Mouse (Mus musculus): ENCODE measurements at regions not wholly inside any gene's neighbourhood (a gene's known extent, or its start where the extent isn't known, plus 50 kb on each side); places are given as distances from the start of the nearest gene placed in this dataset.

- H3K9me3 ChIP-seq (replicated peaks; ENCODE audit: control insufficient read depth, low read length) = no peaks in the 10 kb centered on the region
- H3K4me1 ChIP-seq (ENCODE audit: control insufficient read depth, insufficient read depth, low read length) = no peaks in the 10 kb centered on the region
- H3K9ac ChIP-seq (ENCODE audit: low read length) = no peak overlapping the region
- no peaks in the 10 kb centered on the region for H3K27me3 ChIP-seq (replicated peaks; ENCODE audit: control insufficient read depth, insufficient read depth, low read length)
- H3K4me3 ChIP-seq (ENCODE audit: low read depth, low read length) = no peak overlapping the region
- no peak for ATAC-seq
- DNase-seq (ENCODE audit: low spot score) = no peak
- H3K4me2 ChIP-seq (ENCODE audit: low read length) = no peak overlapping the region
- no peaks in the 10 kb centered on the region for H3K36me3 ChIP-seq (ENCODE audit: control insufficient read depth, insufficient read depth, low read length)
- 89% methylated on average over 3 of the region's 3 CpGs for WGBS
- H3K27ac ChIP-seq (ENCODE audit: low read depth, low read length) = no peak overlapping the region
Observed at GRCm38 (mm10) chr12:14415543-14416181, 263.8 kb upstream of the Fam84a start.

GRCm38 (mm10) chr12:14411102-14411501, 259.2 kb upstream of the Fam84a start:
- WGBS = 81% methylated on average over 1 of the region's 1 CpGs
- no peak for ATAC-seq
- DNase-seq (ENCODE audit: low spot score) = no peak

GRCm38 (mm10) chr12:14405796-14406195, 253.9 kb upstream of the Fam84a start:
- ATAC-seq (no peak), DNase-seq (ENCODE audit: low spot score) (no peak)
- Histone ChIP-seq H3K27me3 (replicated peaks; ENCODE audit: control insufficient read depth, insufficient read depth, low read length) (no peaks in the 10 kb centered on the region), H3K4me1 (ENCODE audit: control insufficient read depth, insufficient read depth, low read length) (no peaks in the 10 kb centered on the region), H3K36me3 (ENCODE audit: control insufficient read depth, insufficient read depth, low read length) (no peaks in the 10 kb centered on the region), H3K4me2 (ENCODE audit: low read length) (no peak overlapping the region), H3K9ac (ENCODE audit: low read length) (no peak overlapping the region), H3K4me3 (ENCODE audit: low read depth, low read length) (no peak overlapping the region), H3K27ac (ENCODE audit: low read depth, low read length) (no peak overlapping the region), H3K9me3 (replicated peaks; ENCODE audit: control insufficient read depth, low read length) (no peaks in the 10 kb centered on the region)
- 85% methylated on average over 1 of the region's 1 CpGs for WGBS

More at GRCm38 (mm10) chr12:14411102-14411501, 259.2 kb upstream of the Fam84a start:
- no peaks in the 10 kb centered on the region for H3K36me3 ChIP-seq (ENCODE audit: control insufficient read depth, insufficient read depth, low read length)
- no peak overlapping the region for H3K4me3 ChIP-seq (ENCODE audit: low read depth, low read length)
- no peak overlapping the region for H3K4me2 ChIP-seq (ENCODE audit: low read length)
- no peak overlapping the region for H3K27ac ChIP-seq (ENCODE audit: low read depth, low read length)
- H3K9me3 ChIP-seq (replicated peaks; ENCODE audit: control insufficient read depth, low read length) = no peaks in the 10 kb centered on the region
- H3K27me3 ChIP-seq (replicated peaks; ENCODE audit: control insufficient read depth, insufficient read depth, low read length) = no peaks in the 10 kb centered on the region
- no peaks in the 10 kb centered on the region for H3K4me1 ChIP-seq (ENCODE audit: control insufficient read depth, insufficient read depth, low read length)
- H3K9ac ChIP-seq (ENCODE audit: low read length) = no peak overlapping the region

GRCm38 (mm10) chr12:14376211-14376610, 224.4 kb upstream of the Fam84a start:
- no peak overlapping the region for H3K9ac ChIP-seq (ENCODE audit: low read length)
- WGBS = 93% methylated on average over 6 of the region's 6 CpGs
- DNase-seq (ENCODE audit: low spot score) (no peak), ATAC-seq (no peak)
- no peak overlapping the region for H3K4me2 ChIP-seq (ENCODE audit: low read length)
- H3K27me3 ChIP-seq (replicated peaks; ENCODE audit: control insufficient read depth, insufficient read depth, low read length) = no peaks in the 10 kb centered on the region
- no peaks in the 10 kb centered on the region for H3K4me1 ChIP-seq (ENCODE audit: control insufficient read depth, insufficient read depth, low read length)
- no peaks in the 10 kb centered on the region for H3K36me3 ChIP-seq (ENCODE audit: control insufficient read depth, insufficient read depth, low read length)
- no peak overlapping the region for H3K27ac ChIP-seq (ENCODE audit: low read depth, low read length)
- H3K4me3 ChIP-seq (ENCODE audit: low read depth, low read length) = no peak overlapping the region
- no peaks in the 10 kb centered on the region for H3K9me3 ChIP-seq (replicated peaks; ENCODE audit: control insufficient read depth, low read length)

GRCm38 (mm10) chr12:14338244-14338799, 186.5 kb upstream of the Fam84a start:
- Histone ChIP-seq H3K4me2 (ENCODE audit: low read length) (no peak overlapping the region), H3K9ac (ENCODE audit: low read length) (no peak overlapping the region), H3K27me3 (replicated peaks; ENCODE audit: control insufficient read depth, insufficient read depth, low read length) (no peaks in the 10 kb centered on the region), H3K27ac (ENCODE audit: low read depth, low read length) (no peak overlapping the region), H3K4me3 (ENCODE audit: low read depth, low read length) (no peak overlapping the region), H3K4me1 (ENCODE audit: control insufficient read depth, insufficient read depth, low read length) (no peaks in the 10 kb centered on the region), H3K36me3 (ENCODE audit: control insufficient read depth, insufficient read depth, low read length) (no peaks in the 10 kb centered on the region), H3K9me3 (replicated peaks; ENCODE audit: control insufficient read depth, low read length) (no peaks in the 10 kb centered on the region)
- ATAC-seq (no peak), DNase-seq (ENCODE audit: low spot score) (no peak)
- WGBS = 50% methylated on average over 5 of the region's 5 CpGs

- H3K36me3 ChIP-seq (ENCODE audit: control insufficient read depth, insufficient read depth, low read length) = no peaks in the 10 kb centered on the region
- WGBS = 59% methylated on average over 3 of the region's 3 CpGs
- H3K27me3 ChIP-seq (replicated peaks; ENCODE audit: control insufficient read depth, insufficient read depth, low read length) = no peaks in the 10 kb centered on the region
- H3K27ac ChIP-seq (ENCODE audit: low read depth, low read length) = no peak overlapping the region
- ATAC-seq (no peak), DNase-seq (ENCODE audit: low spot score) (no peak)
- no peak overlapping the region for H3K4me2 ChIP-seq (ENCODE audit: low read length)
- H3K4me3 ChIP-seq (ENCODE audit: low read depth, low read length) = no peak overlapping the region
- no peaks in the 10 kb centered on the region for H3K9me3 ChIP-seq (replicated peaks; ENCODE audit: control insufficient read depth, low read length)
- no peaks in the 10 kb centered on the region for H3K4me1 ChIP-seq (ENCODE audit: control insufficient read depth, insufficient read depth, low read length)
- H3K9ac ChIP-seq (ENCODE audit: low read length) = no peak overlapping the region
Observed at GRCm38 (mm10) chr12:14337813-14338212, 186.0 kb upstream of the Fam84a start.

GRCm38 (mm10) chr12:14318693-14319092, 166.8 kb upstream of the Fam84a start:
- no peak for ATAC-seq
- H3K27ac ChIP-seq (ENCODE audit: low read depth, low read length) = no peak overlapping the region
- H3K4me2 ChIP-seq (ENCODE audit: low read length) = no peak overlapping the region
- WGBS = 93% methylated on average over 3 of the region's 3 CpGs
- no peak overlapping the region for H3K4me3 ChIP-seq (ENCODE audit: low read depth, low read length)
- no peak for DNase-seq (ENCODE audit: low spot score)
- no peaks in the 10 kb centered on the region for H3K4me1 ChIP-seq (ENCODE audit: control insufficient read depth, insufficient read depth, low read length)
- no peak overlapping the region for H3K9ac ChIP-seq (ENCODE audit: low read length)
- no peaks in the 10 kb centered on the region for H3K9me3 ChIP-seq (replicated peaks; ENCODE audit: control insufficient read depth, low read length)
- no peaks in the 10 kb centered on the region for H3K36me3 ChIP-seq (ENCODE audit: control insufficient read depth, insufficient read depth, low read length)
- no peaks in the 10 kb centered on the region for H3K27me3 ChIP-seq (replicated peaks; ENCODE audit: control insufficient read depth, insufficient read depth, low read length)

GRCm38 (mm10) chr12:14316392-14316791, 164.5 kb upstream of the Fam84a start:
- DNase-seq (ENCODE audit: low spot score) = no peak
- no peak for ATAC-seq
- no peaks in the 10 kb centered on the region for H3K27me3 ChIP-seq (replicated peaks; ENCODE audit: control insufficient read depth, insufficient read depth, low read length)
- H3K4me2 ChIP-seq (ENCODE audit: low read length) = no peak overlapping the region
- H3K4me3 ChIP-seq (ENCODE audit: low read depth, low read length) = no peak overlapping the region
- H3K4me1 ChIP-seq (ENCODE audit: control insufficient read depth, insufficient read depth, low read length) = no peaks in the 10 kb centered on the region
- no peak overlapping the region for H3K9ac ChIP-seq (ENCODE audit: low read length)
- H3K27ac ChIP-seq (ENCODE audit: low read depth, low read length) = no peak overlapping the region
- no peaks in the 10 kb centered on the region for H3K9me3 ChIP-seq (replicated peaks; ENCODE audit: control insufficient read depth, low read length)
- no peaks in the 10 kb centered on the region for H3K36me3 ChIP-seq (ENCODE audit: control insufficient read depth, insufficient read depth, low read length)
- 88% methylated on average over 2 of the region's 2 CpGs for whole genome bisulfite sequencing

GRCm38 (mm10) chr12:14315780-14316179, 163.9 kb upstream of the Fam84a start:
- Histone ChIP-seq H3K4me3 (ENCODE audit: low read depth, low read length) (no peak overlapping the region), H3K36me3 (ENCODE audit: control insufficient read depth, insufficient read depth, low read length) (no peaks in the 10 kb centered on the region), H3K27ac (ENCODE audit: low read depth, low read length) (no peak overlapping the region), H3K4me2 (ENCODE audit: low read length) (no peak overlapping the region), H3K9me3 (replicated peaks; ENCODE audit: control insufficient read depth, low read length) (no peaks in the 10 kb centered on the region), H3K4me1 (ENCODE audit: control insufficient read depth, insufficient read depth, low read length) (no peaks in the 10 kb centered on the region), H3K9ac (ENCODE audit: low read length) (no peak overlapping the region), H3K27me3 (replicated peaks; ENCODE audit: control insufficient read depth, insufficient read depth, low read length) (no peaks in the 10 kb centered on the region)
- WGBS = 64% methylated on average over 5 of the region's 5 CpGs
- DNase-seq (ENCODE audit: low spot score) (peak; percentile 40), ATAC-seq (no peak)
